21 mouse cellular contexts compared by ENCODE assay signal in the genomic region with DNA sequence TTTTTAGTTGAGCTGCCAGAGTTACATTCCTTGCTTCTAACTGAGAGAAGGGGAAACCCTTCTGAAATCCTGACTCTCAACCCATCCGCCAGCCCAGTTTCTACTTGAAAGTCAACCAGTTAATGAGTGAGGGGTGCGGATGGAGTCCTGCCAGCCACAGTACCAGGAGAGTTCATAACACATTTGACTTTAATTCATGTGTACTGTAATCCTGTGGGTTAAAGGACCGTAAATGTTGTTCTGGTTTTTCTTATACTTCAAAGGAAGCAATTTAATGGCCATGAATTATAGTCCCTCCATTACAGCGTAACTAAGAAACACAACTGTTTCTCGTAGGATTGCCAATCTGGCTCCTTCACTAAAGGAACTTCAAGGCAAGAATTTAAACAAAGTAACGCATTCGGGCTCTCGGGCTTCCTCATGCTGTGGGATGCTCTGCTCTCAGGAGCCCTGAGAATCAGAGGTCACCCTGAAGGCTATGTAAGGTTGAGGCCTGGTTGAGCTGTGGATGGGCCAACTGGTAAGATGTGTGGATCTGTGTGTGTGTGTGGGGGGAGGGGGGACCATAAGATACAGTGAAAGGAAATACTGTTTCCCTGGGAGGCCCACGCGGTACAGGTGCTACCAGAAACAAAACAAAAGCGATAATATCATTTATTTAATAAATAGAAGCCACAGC.
DNase-seq lines count a peak whose midpoint lies in the region; ATAC-seq lines count a peak whose summit lies in the region.
"Had no signal": no experiment of that assay in that cellular context is flagged by ENCODE, and none has a peak within 500 bp of the region (broad histone marks: within the 10 kb centered on the region; RNA-seq: fewer than 3 reads in every experiment).

No protein-coding gene starts in this region.

- 33% methylated on average over 11 of the region's 11 CpGs for WGBS in kidney, embryonic 15.5 days
- WGBS in embryonic facial prominence, embryonic 12.5 days, result 51% methylated on average over 11 of the region's 11 CpGs
- 38% methylated on average over 11 of the region's 11 CpGs for WGBS in neural tube, embryonic 14.5 days
- WGBS in heart, embryonic 10.5 days, result 85% methylated on average over 11 of the region's 11 CpGs

- peaks cover 40% of the 10 kb centered on the region for H3K4me1 ChIP-seq in kidney, embryonic 15.5 days
- H3K4me1 ChIP-seq in embryonic facial prominence, embryonic 12.5 days, result peaks cover 54% of the 10 kb centered on the region
- H3K4me1 ChIP-seq in neural tube, embryonic 14.5 days (ENCODE audit: control insufficient read depth, insufficient read depth, low read length), result 0 out of 2 replicates have a peak, but pooled peaks cover 4% of the 10 kb centered on the region
- peaks cover 11% of the 10 kb centered on the region for H3K4me1 ChIP-seq in heart, embryonic 10.5 days
- H3K4me1 ChIP-seq: forebrain, embryonic 15.5 days; liver, embryonic 12.5 days had no signal

- no peaks in the 10 kb centered on the region for H3K9me3 ChIP-seq in kidney, embryonic 15.5 days (replicated peaks)
- H3K9me3 ChIP-seq in embryonic facial prominence, embryonic 12.5 days, result no peaks in the 10 kb centered on the region
- no peaks in the 10 kb centered on the region for H3K9me3 ChIP-seq in neural tube, embryonic 14.5 days (ENCODE audit: control insufficient read depth, low read length)
- no peaks in the 10 kb centered on the region for H3K9me3 ChIP-seq in heart, embryonic 10.5 days
- H3K9me3 ChIP-seq: forebrain, embryonic 15.5 days; heart, embryonic 12.5 days; hindbrain, embryonic 15.5 days; liver, embryonic 12.5 days had no signal

- no peak overlapping the region for H3K4me3 ChIP-seq in kidney, embryonic 15.5 days (replicated peaks)
- no peak overlapping the region for H3K4me3 ChIP-seq in embryonic facial prominence, embryonic 12.5 days
- no peak overlapping the region for H3K4me3 ChIP-seq in neural tube, embryonic 14.5 days (ENCODE audit: low read depth, low read length)
- H3K4me3 ChIP-seq in heart, embryonic 10.5 days, result no peak overlapping the region
- H3K4me3 ChIP-seq: erythroblast, embryonic 14.5 days; forebrain, embryonic 15.5 days; heart, embryonic 12.5 days; hindbrain, embryonic 15.5 days; liver, embryonic 12.5 days had no signal

- H3K4me2 ChIP-seq in kidney, embryonic 15.5 days, result no peak overlapping the region
- no peak overlapping the region for H3K4me2 ChIP-seq in embryonic facial prominence, embryonic 12.5 days (replicated peaks)
- no peak overlapping the region for H3K4me2 ChIP-seq in neural tube, embryonic 14.5 days (ENCODE audit: low read depth, low read length)
- H3K4me2 ChIP-seq: forebrain, embryonic 15.5 days; heart, embryonic 12.5 days; hindbrain, embryonic 15.5 days; liver, embryonic 12.5 days; lung, embryonic 14.5 days; midbrain, embryonic 11.5 days had no signal

- no peak overlapping the region for H3K9ac ChIP-seq in kidney, embryonic 15.5 days
- H3K9ac ChIP-seq in embryonic facial prominence, embryonic 12.5 days, result no peak overlapping the region
- no peak overlapping the region for H3K9ac ChIP-seq in neural tube, embryonic 14.5 days (replicated peaks; ENCODE audit: low read depth, low read length)
- H3K9ac ChIP-seq: forebrain, embryonic 15.5 days; heart, embryonic 12.5 days; hindbrain, embryonic 15.5 days; liver, embryonic 12.5 days; lung, embryonic 14.5 days had no signal

- no peaks in the 10 kb centered on the region for H3K27me3 ChIP-seq in kidney, embryonic 15.5 days
- H3K27me3 ChIP-seq in embryonic facial prominence, embryonic 12.5 days, result no peaks in the 10 kb centered on the region
- 0 out of 2 replicates have a peak, but pooled peaks cover 2% of the 10 kb centered on the region for H3K27me3 ChIP-seq in neural tube, embryonic 14.5 days (ENCODE audit: control insufficient read depth, insufficient read depth, low read length)
- no peaks in the 10 kb centered on the region; the same call in 1 of the 2 replicates for H3K27me3 ChIP-seq in heart, embryonic 10.5 days (ENCODE audit: insufficient read depth, poor library complexity, severe bottlenecking)
- H3K27me3 ChIP-seq: heart, embryonic 12.5 days; hindbrain, embryonic 15.5 days; liver, embryonic 12.5 days had no signal

- peak overlapping the region; percentile 76 for H3K27ac ChIP-seq in kidney, embryonic 15.5 days
- peak overlapping the region; percentile 69; the same call in 1 of the 2 replicates for H3K27ac ChIP-seq in embryonic facial prominence, embryonic 12.5 days
- H3K27ac ChIP-seq in neural tube, embryonic 14.5 days (ENCODE audit: low read depth, low read length), result no peak overlapping the region
- no peak overlapping the region for H3K27ac ChIP-seq in heart, embryonic 10.5 days
- H3K27ac ChIP-seq: forebrain, embryonic 15.5 days; hindbrain, embryonic 15.5 days; liver, embryonic 12.5 days; macrophage had no signal

- H3K36me3 ChIP-seq in kidney, embryonic 15.5 days, result no peaks in the 10 kb centered on the region
- H3K36me3 ChIP-seq in embryonic facial prominence, embryonic 12.5 days, result no peaks in the 10 kb centered on the region
- no peaks in the 10 kb centered on the region for H3K36me3 ChIP-seq in neural tube, embryonic 14.5 days (ENCODE audit: control insufficient read depth, insufficient read depth, low read length)
- H3K36me3 ChIP-seq in heart, embryonic 10.5 days, result no peaks in the 10 kb centered on the region
- H3K36me3 ChIP-seq: forebrain, embryonic 15.5 days; heart, embryonic 12.5 days; hindbrain, embryonic 15.5 days; liver, embryonic 12.5 days had no signal

- peak; percentile 23; the same call in 1 of the 2 replicates for ATAC-seq in kidney, embryonic 15.5 days (replicated peaks; ENCODE audit: low FRiP score)
- no peak for ATAC-seq in embryonic facial prominence, embryonic 12.5 days (ENCODE audit: insufficient number of reproducible peaks, insufficient read depth, low FRiP score, low TSS enrichment)
- peak; percentile 42; the same call in 1 of the 2 replicates for ATAC-seq in neural tube, embryonic 14.5 days (ENCODE audit: low read depth)
- no peak for ATAC-seq in erythroid progenitor cell, adult 5-6 weeks (replicated peaks; ENCODE audit: low FRiP score, poor library complexity, severe bottlenecking)
- ATAC-seq: liver, embryonic 12.5 days had no signal

- DNase-seq in kidney, adult 9 months, result no peak
- DNase-seq in forelimb bud, embryonic 11.5 days (ENCODE audit: low read depth, low spot score), result peak; percentile 79
- DNase-seq in spleen, postnatal 4 days (ENCODE audit: low spot score in 2 of 2), result no peak
- no peak for DNase-seq in heart, embryonic 10.5 days (ENCODE audit: low spot score)
- DNase-seq: adrenal gland, postnatal 10 days; B cell, adult 2 months; cerebellum, adult 2 months; layer of hippocampus, adult 9-11 months; lung, embryonic 14.5 days; thymus, postnatal 14 days had no signal

Comparison
In these comparisons a context has a peak if more than half of its experiments do, and no peak if none do; other contexts are left out.
1. ATAC-seq: peak in kidney, embryonic 15.5 days (single experiment) and neural tube, embryonic 14.5 days (single experiment); none in embryonic facial prominence, embryonic 12.5 days (single experiment) and erythroid progenitor cell, adult 5-6 weeks (single experiment).
2. H3K27ac ChIP-seq: peak in kidney, embryonic 15.5 days (single experiment) and embryonic facial prominence, embryonic 12.5 days (single experiment); none in neural tube, embryonic 14.5 days (single experiment) and heart, embryonic 10.5 days (single experiment).